Mouse (Mus musculus) kidney, embryonic 16.5 days (tissue): ENCODE measurements around the gene Rrp8. TPM values are rescaled to one million over a fixed set of nuclear protein-coding genes. Genes with fewer than 3 reads are reported as not detected.

ENCODE experiments used
- polyA plus RNA-seq: library from polyadenylated mRNA; unstranded; fragments of >200 nt; fragmentation: Nextera tagmentation; extraction: Ambion mirVana; gene quantifications from 2 replicates; pipeline ENCODE4 v1.2.1, GENCODE M21; 2015

Rrp8 gene
- polyA plus RNA-seq, 1 experiment from 2014 or later: 42.9 TPM

Other genes with a start within 250 kb of the Rrp8 start
- gene Smpd1, start 183.0 kb downstream of the Rrp8 start, polyA plus RNA-seq: 58.7 and 60.7 TPM in 2 replicates
- gene Apbb1, start 155.7 kb downstream of the Rrp8 start, polyA plus RNA-seq: 62.1 and 62.2 TPM in 2 replicates
- gene Hpx, start 137.2 kb downstream of the Rrp8 start, polyA plus RNA-seq: 1.3 and 1.7 TPM in 2 replicates
- 38.7 and 39.2 TPM in 2 replicates for gene Trim3, start 103.8 kb downstream of the Rrp8 start, polyA plus RNA-seq
- gene Timm10b, start 97.3 kb downstream of the Rrp8 start, polyA plus RNA-seq: 164 and 183 TPM in 2 replicates
- 92.4 and 92.5 TPM in 2 replicates for gene Arfip2, start 97.0 kb downstream of the Rrp8 start, polyA plus RNA-seq
- 13.1 and 32.4 TPM in 2 replicates for gene Gm45799, start 96.8 kb downstream of the Rrp8 start, polyA plus RNA-seq
- gene Dnhd1, start 86.6 kb downstream of the Rrp8 start, polyA plus RNA-seq: 1.7 and 2.0 TPM in 2 replicates
- gene Ilk, start 793 bp downstream of the Rrp8 start, polyA plus RNA-seq: 377 and 439 TPM in 2 replicates
- gene Taf10, start 7.0 kb upstream of the Rrp8 start, polyA plus RNA-seq: 107 and 121 TPM in 2 replicates
- gene Tpp1, start 14.8 kb upstream of the Rrp8 start, polyA plus RNA-seq: 120 and 123 TPM in 2 replicates
- 10.4 and 10.5 TPM in 2 replicates for gene Dchs1, start 50.3 kb upstream of the Rrp8 start, polyA plus RNA-seq
- gene Mrpl17, start 73.7 kb upstream of the Rrp8 start, polyA plus RNA-seq: 378 and 386 TPM in 2 replicates
- 0.59 TPM in 1 of 2 replicates, not detected in the other for gene Gm4070, start 216.6 kb upstream of the Rrp8 start, polyA plus RNA-seq